Mouse (Mus musculus): ENCODE data around the gene Nudt4. TPM values are rescaled to one million over a fixed set of nuclear protein-coding genes. Genes with fewer than 3 reads are reported as not detected.

The Nudt4 gene
- polyA plus RNA-seq (2012; rRNA removed), result 53.4 and 64.6 TPM in 2 replicates

DNA sequence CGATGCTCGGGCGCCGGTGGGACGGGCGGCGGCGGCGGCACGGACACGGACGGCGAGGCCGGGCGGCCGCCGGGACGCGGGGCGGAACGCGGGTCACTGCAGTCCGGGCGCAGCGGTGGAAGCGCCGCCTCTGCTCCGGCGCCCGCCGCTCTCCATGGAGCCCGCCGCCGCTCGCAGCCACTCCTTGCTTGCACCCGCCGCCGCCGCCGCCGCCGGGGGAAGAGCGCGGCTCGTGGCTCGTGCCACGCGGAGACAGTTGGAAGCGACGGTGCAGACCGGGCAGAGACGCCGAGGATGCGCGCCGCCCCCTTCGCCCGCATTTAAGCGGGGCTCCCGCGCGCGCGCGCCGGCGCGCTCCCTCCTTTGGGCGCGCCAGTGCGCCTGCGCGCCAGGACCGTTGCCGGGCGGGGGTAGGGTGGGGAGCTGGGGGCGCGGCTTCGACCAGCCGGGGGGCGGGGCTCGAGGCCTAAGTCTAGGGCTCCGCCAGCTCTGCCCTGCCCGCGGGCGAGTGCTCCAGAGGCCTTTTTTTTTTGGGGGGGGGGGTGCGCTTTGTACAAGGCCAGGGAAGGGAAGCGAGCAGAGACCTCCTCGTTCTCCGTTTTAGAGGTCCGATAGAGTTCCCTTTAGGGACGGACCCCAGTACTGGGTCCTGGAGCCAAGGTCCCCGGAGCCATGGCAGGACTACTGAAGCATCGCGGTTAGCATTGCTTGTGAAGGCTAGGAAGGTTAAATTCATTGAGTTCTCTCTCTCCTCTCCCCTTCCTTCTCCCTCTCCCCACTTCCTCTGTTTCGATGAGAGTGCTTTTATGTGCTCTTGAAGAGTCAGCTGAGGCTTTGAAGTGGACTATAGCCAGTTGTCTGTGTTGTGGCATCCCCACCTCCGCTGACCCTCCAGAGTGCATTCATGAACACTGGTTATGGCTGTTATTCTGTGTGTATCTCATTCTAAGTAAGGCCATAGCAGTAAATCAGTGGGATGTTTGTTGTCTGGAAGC is at the start of gene Nudt4:
Nudt4 (minus strand) TSS at position 296 of the 995 bp plus-strand sequence.
- peak; percentile 97 for DNase-seq (ENCODE audit: low read depth)
- no peak for TF ChIP-seq CTCF (IDR thresholded peaks at IDR 0.05; ENCODE audit: borderline replicate concordance, extremely low read depth, insufficient read depth, insufficient read length)
- TF ChIP-seq POLR2A (IDR thresholded peaks at IDR 0.05; ENCODE audit: borderline replicate concordance, extremely low read depth, insufficient read depth, insufficient read length, poor library complexity, severe bottlenecking), result peak; percentile 94

DNA sequence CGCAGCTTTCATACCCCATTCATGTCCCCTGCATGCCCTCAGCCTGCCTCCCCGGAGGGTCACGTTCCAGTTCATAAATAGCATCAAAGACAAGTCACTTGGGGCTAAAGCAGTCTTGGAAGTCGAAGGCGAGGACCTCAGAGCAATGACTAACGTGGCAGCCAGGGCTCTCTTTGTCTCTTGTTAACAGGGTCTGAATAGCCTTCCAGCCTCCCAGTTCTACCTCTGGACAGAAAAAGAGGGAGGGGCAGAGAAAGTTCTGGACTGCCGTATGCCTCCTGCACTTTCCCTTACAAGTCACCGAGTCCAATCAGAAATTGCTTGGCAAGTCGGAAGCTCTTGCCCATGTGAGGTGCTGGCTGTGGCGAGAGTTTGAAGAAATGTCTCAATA is 47.4 kb upstream of the Nudt4 start:
- DNase-seq (ENCODE audit: low read depth), result no peak

DNA sequence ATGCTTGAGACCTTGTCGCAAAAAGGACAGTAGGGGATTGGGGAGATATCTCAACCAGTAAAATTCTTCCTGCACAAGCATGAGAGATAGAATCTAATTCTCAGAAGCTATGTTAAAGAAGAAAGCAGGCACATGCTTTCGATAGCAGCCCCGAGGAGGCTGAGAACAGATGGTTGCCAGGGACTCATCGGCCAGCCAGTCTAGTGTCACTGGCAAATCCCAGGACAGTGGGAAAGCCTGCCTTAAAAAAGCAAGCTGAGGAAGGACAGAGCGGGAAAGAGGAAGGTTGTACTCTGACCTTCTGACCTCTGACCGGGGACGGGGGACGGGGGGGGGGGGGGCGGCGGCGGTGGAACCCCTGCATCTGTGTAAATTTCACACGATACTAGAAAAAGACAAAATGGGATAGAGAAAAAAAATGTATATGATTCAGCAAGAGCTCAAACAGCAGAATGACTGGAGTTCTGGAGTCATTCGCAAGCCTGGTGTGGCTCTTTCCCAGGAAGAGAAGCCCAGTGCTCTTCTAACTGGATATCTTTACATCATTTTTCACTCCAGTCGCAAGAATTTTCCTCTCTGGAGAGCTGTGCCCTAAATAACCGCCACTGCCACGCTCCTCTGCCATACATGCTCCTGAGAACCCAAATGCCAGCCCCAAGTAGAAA is 46.9 kb upstream of the Nudt4 start:
- no peak for TF ChIP-seq CTCF (IDR thresholded peaks at IDR 0.05; ENCODE audit: borderline replicate concordance, extremely low read depth, insufficient read depth, insufficient read length)
- no peak for TF ChIP-seq POLR2A (IDR thresholded peaks at IDR 0.05; ENCODE audit: borderline replicate concordance, extremely low read depth, insufficient read depth, insufficient read length, poor library complexity, severe bottlenecking)
- no peak for DNase-seq (ENCODE audit: low read depth)

More for the DNA sequence above, 47.4 kb upstream of the Nudt4 start:
- no peak for TF ChIP-seq POLR2A (IDR thresholded peaks at IDR 0.05; ENCODE audit: borderline replicate concordance, extremely low read depth, insufficient read depth, insufficient read length, poor library complexity, severe bottlenecking)
- no peak for TF ChIP-seq CTCF (IDR thresholded peaks at IDR 0.05; ENCODE audit: borderline replicate concordance, extremely low read depth, insufficient read depth, insufficient read length)

DNA sequence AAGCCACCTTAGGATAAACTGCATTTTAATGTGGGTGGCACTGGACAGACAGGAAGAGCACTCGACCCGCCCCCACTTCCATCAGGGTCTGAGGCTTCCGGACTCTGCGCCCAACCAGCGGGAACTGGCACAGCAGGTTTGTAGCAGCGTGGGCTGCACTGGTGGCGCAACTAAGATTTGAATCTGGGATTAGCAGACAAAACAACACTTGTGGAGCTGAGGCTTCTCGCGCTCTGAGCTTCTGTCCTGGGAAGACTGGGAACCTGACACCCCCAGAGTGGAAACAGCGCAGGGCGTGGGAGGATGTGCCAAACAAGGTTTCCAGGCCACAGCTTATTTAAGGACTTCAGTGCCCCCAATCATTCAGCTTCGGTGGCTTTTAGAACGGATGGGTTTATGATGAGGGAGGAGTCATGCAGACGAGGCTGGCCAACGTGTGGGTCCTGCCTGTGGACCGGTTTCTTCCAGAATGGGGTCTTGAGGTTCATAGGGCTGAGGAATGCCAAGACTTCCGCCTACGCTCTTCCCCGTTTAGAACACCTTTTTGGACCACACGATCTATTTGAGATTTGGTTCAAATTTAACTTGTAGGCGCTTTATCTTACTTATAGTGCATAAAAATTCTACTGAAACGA is 41.1 kb upstream of the Nudt4 start:
- no peak for DNase-seq (ENCODE audit: low read depth)
- TF ChIP-seq POLR2A (IDR thresholded peaks at IDR 0.05; ENCODE audit: borderline replicate concordance, extremely low read depth, insufficient read depth, insufficient read length, poor library complexity, severe bottlenecking), result no peak
- TF ChIP-seq CTCF (IDR thresholded peaks at IDR 0.05; ENCODE audit: borderline replicate concordance, extremely low read depth, insufficient read depth, insufficient read length), result no peak

DNA sequence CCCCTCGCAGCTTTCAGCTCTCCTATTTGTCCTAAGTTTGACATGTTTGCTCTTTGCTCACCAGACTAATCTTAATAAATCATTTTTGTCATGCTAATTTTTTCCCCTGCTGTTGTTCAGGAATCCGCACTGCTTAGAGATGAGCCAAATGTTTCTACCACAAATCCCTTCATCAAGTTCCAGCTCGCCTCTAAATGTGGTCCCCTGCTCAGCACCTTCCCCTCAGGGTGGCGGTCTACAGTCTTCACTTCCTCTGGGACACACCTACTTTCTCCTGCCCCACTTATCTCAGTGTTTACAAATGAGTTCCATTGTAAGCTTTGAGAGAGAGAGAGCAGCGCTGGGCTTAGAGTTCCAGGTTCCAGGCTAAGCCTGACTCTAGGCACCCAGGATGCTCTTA is 36.6 kb upstream of the Nudt4 start:
- no peak for DNase-seq (ENCODE audit: low read depth)

DNA sequence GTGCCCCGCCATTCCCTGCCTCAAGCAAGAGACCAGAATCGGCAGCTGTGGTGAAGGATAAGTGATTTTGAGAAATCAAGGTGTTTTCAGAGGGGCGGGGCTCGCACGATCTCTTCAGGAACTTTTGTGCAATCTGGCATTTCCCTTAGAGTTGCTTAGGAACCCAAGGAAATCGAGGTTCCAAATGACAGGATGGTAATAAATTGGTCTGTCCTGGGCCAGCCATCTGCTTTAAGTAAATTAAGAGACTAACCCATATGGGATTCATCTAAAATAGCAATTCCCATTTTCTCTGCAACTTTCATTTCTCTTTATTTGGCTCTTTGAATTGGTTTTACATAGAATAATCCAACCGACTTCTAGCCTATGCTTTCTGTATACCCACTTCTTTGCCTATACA is 35.8 kb upstream of the Nudt4 start:
- no peak for TF ChIP-seq CTCF (IDR thresholded peaks at IDR 0.05; ENCODE audit: borderline replicate concordance, extremely low read depth, insufficient read depth, insufficient read length)
- no peak for TF ChIP-seq POLR2A (IDR thresholded peaks at IDR 0.05; ENCODE audit: borderline replicate concordance, extremely low read depth, insufficient read depth, insufficient read length, poor library complexity, severe bottlenecking)
- DNase-seq (ENCODE audit: low read depth), result no peak

More for the DNA sequence above, 36.6 kb upstream of the Nudt4 start:
- no peak for TF ChIP-seq CTCF (IDR thresholded peaks at IDR 0.05; ENCODE audit: borderline replicate concordance, extremely low read depth, insufficient read depth, insufficient read length)
- TF ChIP-seq POLR2A (IDR thresholded peaks at IDR 0.05; ENCODE audit: borderline replicate concordance, extremely low read depth, insufficient read depth, insufficient read length, poor library complexity, severe bottlenecking), result no peak

DNA sequence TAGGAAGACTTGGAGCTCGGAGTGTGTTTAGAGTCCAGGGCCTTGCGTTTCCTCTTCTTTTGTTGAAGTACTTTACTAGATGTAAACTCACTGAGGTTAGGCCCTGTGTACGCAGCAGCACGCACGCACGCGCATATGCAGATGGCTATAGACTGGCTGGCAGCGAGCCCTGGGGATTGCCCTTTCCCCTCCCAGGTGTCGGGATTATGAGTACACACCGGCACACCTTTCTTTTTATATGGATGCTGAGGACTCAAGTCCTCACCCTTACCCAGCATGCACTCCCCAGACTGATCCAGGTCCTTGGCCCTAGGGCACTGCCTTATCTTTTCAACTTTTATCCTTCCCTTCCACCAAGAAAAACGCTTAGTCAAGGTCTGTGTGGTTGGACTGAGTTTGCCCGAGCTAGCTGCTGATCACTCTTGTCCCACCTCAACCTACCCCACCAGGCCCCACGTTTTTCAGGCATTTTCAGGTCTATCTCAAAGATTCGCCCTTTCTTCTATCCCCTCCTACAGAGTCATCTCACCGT is 34.2 kb upstream of the Nudt4 start:
- TF ChIP-seq CTCF (IDR thresholded peaks at IDR 0.05; ENCODE audit: borderline replicate concordance, extremely low read depth, insufficient read depth, insufficient read length), result no peak
- DNase-seq (ENCODE audit: low read depth), result no peak

DNA sequence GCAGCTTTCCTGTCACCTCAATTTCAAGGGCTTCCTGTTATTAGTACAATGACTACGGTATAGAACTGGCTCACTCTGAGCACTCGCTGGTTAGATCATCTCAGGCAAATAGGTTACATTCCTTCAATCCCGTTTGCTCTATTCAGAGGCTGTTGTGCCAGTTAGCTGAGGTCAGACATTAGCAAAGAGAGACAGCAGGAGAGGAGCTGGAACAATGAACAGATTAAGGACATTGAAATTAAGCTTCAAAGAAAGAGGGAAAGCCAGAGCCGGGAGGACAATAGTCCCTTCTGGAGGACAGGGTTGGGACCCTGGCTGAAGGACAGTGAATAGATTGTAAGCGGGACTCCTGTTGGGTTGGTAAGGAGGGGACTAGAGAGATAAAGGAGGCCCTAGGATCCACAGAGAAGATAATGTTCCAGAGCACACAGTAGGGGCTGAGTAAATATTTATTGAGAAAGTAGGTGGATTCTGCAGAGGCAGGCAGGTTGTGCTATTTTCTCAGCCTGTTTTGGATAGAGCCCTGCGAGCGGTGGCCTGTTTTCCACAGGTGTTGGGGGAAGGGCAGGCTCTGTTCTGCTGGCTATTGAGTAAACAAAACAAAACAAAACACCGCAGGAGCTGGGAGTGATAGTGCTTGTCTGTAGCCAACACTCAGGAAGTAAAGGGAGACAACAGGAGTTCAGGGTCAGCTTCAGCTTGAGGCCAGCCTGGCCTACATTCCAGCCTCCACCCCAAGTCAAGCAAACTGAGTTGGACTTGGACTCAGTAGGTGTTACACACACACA is 32.1 kb upstream of the Nudt4 start:
- peak; percentile 57 for DNase-seq (ENCODE audit: low read depth)
- no peak for TF ChIP-seq CTCF (IDR thresholded peaks at IDR 0.05; ENCODE audit: borderline replicate concordance, extremely low read depth, insufficient read depth, insufficient read length)
- no peak for TF ChIP-seq POLR2A (IDR thresholded peaks at IDR 0.05; ENCODE audit: borderline replicate concordance, extremely low read depth, insufficient read depth, insufficient read length, poor library complexity, severe bottlenecking)

DNA sequence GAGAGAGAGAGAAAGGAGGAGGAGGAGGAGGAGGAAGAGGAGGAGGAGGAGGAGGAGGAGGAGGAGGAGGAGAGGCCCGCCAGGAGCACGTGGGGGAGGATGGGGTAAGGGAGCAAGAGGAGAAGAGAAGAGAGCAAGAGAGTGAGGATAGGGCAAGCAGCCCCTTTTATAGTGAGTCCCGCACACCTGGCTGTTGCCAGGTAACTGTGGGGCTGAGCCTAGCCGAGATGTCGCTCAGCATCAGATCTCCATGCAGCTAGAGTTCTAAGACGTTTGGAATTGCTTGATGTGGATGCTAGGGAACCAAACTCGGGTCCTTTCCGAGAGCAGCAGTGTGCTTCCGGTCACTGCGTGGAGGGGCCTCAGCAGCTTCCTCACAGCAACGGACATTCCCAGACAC is 30.5 kb upstream of the Nudt4 start:
- TF ChIP-seq CTCF (IDR thresholded peaks at IDR 0.05; ENCODE audit: borderline replicate concordance, extremely low read depth, insufficient read depth, insufficient read length) (no peak), POLR2A (IDR thresholded peaks at IDR 0.05; ENCODE audit: borderline replicate concordance, extremely low read depth, insufficient read depth, insufficient read length, poor library complexity, severe bottlenecking) (no peak)
- DNase-seq (ENCODE audit: low read depth), result no peak

DNA sequence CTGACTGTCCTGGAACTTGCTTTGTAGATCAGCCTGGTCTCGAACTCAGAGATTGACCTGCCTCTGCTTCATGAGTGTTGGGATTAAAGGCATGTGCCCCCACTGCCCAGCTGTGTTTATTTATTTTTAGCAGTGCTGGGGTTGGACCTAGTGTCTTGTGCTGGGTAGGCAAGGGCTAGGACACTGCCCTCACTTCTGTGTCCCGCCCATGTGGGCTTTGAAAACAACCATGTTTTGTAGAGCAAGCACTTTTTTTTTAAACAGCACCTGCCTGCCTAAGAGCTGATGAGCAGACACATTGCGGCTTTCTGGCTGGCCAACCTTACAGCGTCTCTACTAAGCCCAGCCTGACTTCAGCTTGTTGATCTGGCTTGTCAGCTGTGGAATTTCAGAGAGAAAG is 27.3 kb upstream of the Nudt4 start:
- DNase-seq (ENCODE audit: low read depth), result no peak
- TF ChIP-seq CTCF (IDR thresholded peaks at IDR 0.05; ENCODE audit: borderline replicate concordance, extremely low read depth, insufficient read depth, insufficient read length) (no peak), POLR2A (IDR thresholded peaks at IDR 0.05; ENCODE audit: borderline replicate concordance, extremely low read depth, insufficient read depth, insufficient read length, poor library complexity, severe bottlenecking) (no peak)
